Mouse (Mus musculus) megakaryocyte, embryonic 14.5 days (primary cell): ENCODE measurements around the gene Gm45837. TPM values are rescaled to one million over a fixed set of nuclear protein-coding genes. Genes with fewer than 3 reads are reported as not detected.

Experiments used
- H3K27me3 ChIP-seq: replicated peaks from 2 replicates; pipeline ENCODE3; 2012; ENCODE audit warnings: inconsistent platforms
- H3K36me3 ChIP-seq: replicated peaks from 2 replicates; pipeline ENCODE3; 2012; ENCODE audit warnings: low read length, inconsistent platforms, mixed read lengths
- H3K4me1 ChIP-seq: 2 replicates; pipeline ENCODE4 v1.6.1; 2012; ENCODE audit warnings: inconsistent platforms
- H3K4me3 ChIP-seq: replicated peaks from 2 replicates; pipeline ENCODE3; 2012; ENCODE audit warnings: moderate library complexity, mild to moderate bottlenecking, inconsistent platforms
- H3K9me3 ChIP-seq: 2 replicates; pipeline ENCODE4 v1.6.1; 2012; ENCODE audit warnings: inconsistent platforms
- FLI1 ChIP-seq: IDR thresholded peaks from 2 replicates; pipeline ENCODE4 v1.6.1; 2012; ENCODE audit warnings: low read length, inconsistent platforms, mixed read lengths
- GATA1 ChIP-seq: IDR thresholded peaks from 3 replicates; pipeline ENCODE4 v1.6.1; 2012; ENCODE audit warnings: mixed read lengths, low read length, inconsistent platforms, borderline replicate concordance
- polyA plus RNA-seq: library from polyadenylated mRNA; stranded (reverse); fragments of >175 nt; gene quantifications from 2 replicates; pipeline ENCODE4 v1.2.3, GENCODE M21; 2012; ENCODE audit warnings: low replicate concordance; ENCODE audit not compliant: insufficient read depth

The Gm45837 gene
- polyA plus RNA-seq, 1 experiment: 1.4 TPM

GRCm38 (mm10) chr7:101513655-101514054, 103.0 kb downstream of the Gm45837 start:
- peaks cover 58% of the 10 kb centered on the region for H3K27me3 ChIP-seq
- no peaks in the 10 kb centered on the region for H3K9me3 ChIP-seq
- peaks cover 13% of the 10 kb centered on the region; the same call in 1 of the 2 replicates for H3K4me1 ChIP-seq
- no peak overlapping the region for H3K4me3 ChIP-seq
- no peaks in the 10 kb centered on the region for H3K36me3 ChIP-seq
- TF ChIP-seq GATA1 (no peak), FLI1 (no peak)

GRCm38 (mm10) chr7:101514768-101515167, 104.1 kb downstream of the Gm45837 start:
- Histone ChIP-seq H3K9me3 (peaks cover 9% of the 10 kb centered on the region), H3K4me3 (peak overlapping the region; percentile 65), H3K4me1 (peaks cover 5% of the 10 kb centered on the region; the same call in 1 of the 2 replicates), H3K36me3 (no peaks in the 10 kb centered on the region), H3K27me3 (peaks cover 55% of the 10 kb centered on the region)
- TF ChIP-seq GATA1 (no peak), FLI1 (no peak)

- no peaks in the 10 kb centered on the region for H3K36me3 ChIP-seq
- TF ChIP-seq FLI1 (no peak), GATA1 (no peak)
- H3K27me3 ChIP-seq: peaks cover 55% of the 10 kb centered on the region
- H3K4me3 ChIP-seq: no peak overlapping the region
- H3K4me1 ChIP-seq: peaks cover 4% of the 10 kb centered on the region; the same call in 1 of the 2 replicates
- peaks cover 9% of the 10 kb centered on the region for H3K9me3 ChIP-seq
Observed at GRCm38 (mm10) chr7:101515295-101515694, 104.6 kb downstream of the Gm45837 start.

- Histone ChIP-seq H3K27me3 (peaks cover 48% of the 10 kb centered on the region), H3K36me3 (no peaks in the 10 kb centered on the region), H3K9me3 (peaks cover 9% of the 10 kb centered on the region), H3K4me1 (peaks cover 4% of the 10 kb centered on the region; the same call in 1 of the 2 replicates), H3K4me3 (no peak overlapping the region)
- TF ChIP-seq FLI1 (no peak), GATA1 (no peak)
Observed at GRCm38 (mm10) chr7:101516460-101516859, 105.8 kb downstream of the Gm45837 start.

- H3K9me3 ChIP-seq: peaks cover 9% of the 10 kb centered on the region
- H3K4me1 ChIP-seq: no peaks in the 10 kb centered on the region
- H3K27me3 ChIP-seq: peaks cover 45% of the 10 kb centered on the region
- TF ChIP-seq GATA1 (no peak), FLI1 (no peak)
- H3K4me3 ChIP-seq: no peak overlapping the region
- no peaks in the 10 kb centered on the region for H3K36me3 ChIP-seq
Observed at GRCm38 (mm10) chr7:101521696-101522095, 111.0 kb downstream of the Gm45837 start.

- Histone ChIP-seq H3K36me3 (no peaks in the 10 kb centered on the region), H3K4me1 (no peaks in the 10 kb centered on the region), H3K9me3 (peaks cover 9% of the 10 kb centered on the region), H3K4me3 (no peak overlapping the region), H3K27me3 (peaks cover 60% of the 10 kb centered on the region)
- TF ChIP-seq GATA1 (no peak), FLI1 (no peak)
Observed at GRCm38 (mm10) chr7:101523205-101523604, 112.5 kb downstream of the Gm45837 start.

- no peak overlapping the region for H3K4me3 ChIP-seq
- no peak for TF ChIP-seq FLI1
- TF ChIP-seq GATA1: no peak
- peaks cover 62% of the 10 kb centered on the region for H3K27me3 ChIP-seq
Observed at GRCm38 (mm10) chr7:101526484-101526883, 115.8 kb downstream of the Gm45837 start.

GRCm38 (mm10) chr7:101534428-101534827, 123.7 kb downstream of the Gm45837 start:
- TF ChIP-seq FLI1 (no peak), GATA1 (no peak)
- Histone ChIP-seq H3K4me1 (peaks cover 10% of the 10 kb centered on the region), H3K4me3 (no peak overlapping the region), H3K36me3 (no peaks in the 10 kb centered on the region), H3K9me3 (peaks cover 9% of the 10 kb centered on the region), H3K27me3 (peaks cover 37% of the 10 kb centered on the region)

More at GRCm38 (mm10) chr7:101526484-101526883, 115.8 kb downstream of the Gm45837 start:
- Histone ChIP-seq H3K9me3 (peaks cover 9% of the 10 kb centered on the region), H3K36me3 (no peaks in the 10 kb centered on the region), H3K4me1 (no peaks in the 10 kb centered on the region; the same call in 1 of the 2 replicates)

GRCm38 (mm10) chr7:101535102-101535501, 124.4 kb downstream of the Gm45837 start:
- H3K36me3 ChIP-seq: no peaks in the 10 kb centered on the region
- peaks cover 10% of the 10 kb centered on the region for H3K4me1 ChIP-seq
- H3K4me3 ChIP-seq: no peak overlapping the region
- H3K9me3 ChIP-seq: peaks cover 9% of the 10 kb centered on the region
- TF ChIP-seq GATA1: no peak
- TF ChIP-seq FLI1: no peak
- peaks cover 38% of the 10 kb centered on the region for H3K27me3 ChIP-seq

- TF ChIP-seq FLI1 (no peak), GATA1 (no peak)
- no peak overlapping the region for H3K4me3 ChIP-seq
- H3K27me3 ChIP-seq: peaks cover 38% of the 10 kb centered on the region
- H3K4me1 ChIP-seq: peaks cover 10% of the 10 kb centered on the region
- H3K9me3 ChIP-seq: peaks cover 9% of the 10 kb centered on the region
- H3K36me3 ChIP-seq: no peaks in the 10 kb centered on the region
Observed at GRCm38 (mm10) chr7:101535517-101535916, 124.8 kb downstream of the Gm45837 start.
